Mouse (Mus musculus): ENCODE measurements at regions not wholly inside any gene's neighbourhood (a gene's known extent, or its start where the extent isn't known, plus 50 kb on each side); places are given as distances from the start of the nearest gene placed in this dataset.

GRCm38 (mm10) chr3:102574320-102574719, 104.6 kb downstream of the Ngf start:
- no peak for DNase-seq (ENCODE audit: low spot score in 2 of 2)

- no peak for DNase-seq (ENCODE audit: low spot score in 2 of 2)
These were observed 107.2 kb downstream of the Ngf start for GRCm38 (mm10) chr3:102576896-102577295.

- no peak for DNase-seq (ENCODE audit: low spot score in 2 of 2)
These were observed 112.1 kb downstream of the Ngf start for GRCm38 (mm10) chr3:102581830-102582229.

GRCm38 (mm10) chr3:102585136-102585535, 115.4 kb downstream of the Ngf start:
- no peak for DNase-seq (ENCODE audit: low spot score in 2 of 2)

GRCm38 (mm10) chr3:102586221-102586620, 116.5 kb downstream of the Ngf start:
- DNase-seq (ENCODE audit: low spot score in 2 of 2): no peak

GRCm38 (mm10) chr3:102592041-102592440, 122.3 kb downstream of the Ngf start:
- DNase-seq (ENCODE audit: low spot score in 2 of 2): no peak

- no peak for DNase-seq (ENCODE audit: low spot score in 2 of 2)
These were observed 127.3 kb downstream of the Ngf start for GRCm38 (mm10) chr3:102596944-102597551.

GRCm38 (mm10) chr3:102599061-102599460, 129.3 kb downstream of the Ngf start:
- DNase-seq (ENCODE audit: low spot score in 2 of 2): no peak

GRCm38 (mm10) chr3:102602766-102603165, 131.6 kb upstream of the Tspan2 start:
- DNase-seq (ENCODE audit: low spot score in 2 of 2): no peak

GRCm38 (mm10) chr3:102605284-102605683, 129.0 kb upstream of the Tspan2 start:
- no peak for DNase-seq (ENCODE audit: low spot score in 2 of 2)

GRCm38 (mm10) chr3:102610970-102611369, 123.4 kb upstream of the Tspan2 start:
- DNase-seq (ENCODE audit: low spot score in 2 of 2): no peak

GRCm38 (mm10) chr3:102611398-102612366, 122.6 kb upstream of the Tspan2 start:
- no peak for DNase-seq (ENCODE audit: low spot score in 2 of 2)

GRCm38 (mm10) chr3:102619666-102620377, 114.5 kb upstream of the Tspan2 start:
- DNase-seq (ENCODE audit: low spot score in 2 of 2): no peak

GRCm38 (mm10) chr3:102636076-102636475, 98.3 kb upstream of the Tspan2 start:
- no peak for DNase-seq (ENCODE audit: low spot score in 2 of 2)

GRCm38 (mm10) chr3:102636674-102637073, 97.7 kb upstream of the Tspan2 start:
- no peak for DNase-seq (ENCODE audit: low spot score in 2 of 2)

- DNase-seq (ENCODE audit: low spot score in 2 of 2): peak; percentile 18 to 21
These were observed 89.9 kb upstream of the Tspan2 start for GRCm38 (mm10) chr3:102644276-102644940.

GRCm38 (mm10) chr3:102648450-102648849, 85.9 kb upstream of the Tspan2 start:
- no peak for DNase-seq (ENCODE audit: low spot score in 2 of 2)

- no peak for DNase-seq (ENCODE audit: low spot score in 2 of 2)
These were observed 79.4 kb upstream of the Tspan2 start for GRCm38 (mm10) chr3:102654962-102655361.

- DNase-seq (ENCODE audit: low spot score in 2 of 2): no peak
These were observed 77.2 kb upstream of the Tspan2 start for GRCm38 (mm10) chr3:102657116-102657515.

- DNase-seq (ENCODE audit: low spot score in 2 of 2): no peak
These were observed 76.7 kb upstream of the Tspan2 start for GRCm38 (mm10) chr3:102657531-102658060.

GRCm38 (mm10) chr3:102659352-102659751, 75.0 kb upstream of the Tspan2 start:
- DNase-seq (ENCODE audit: low spot score in 2 of 2): no peak
